Mouse (Mus musculus): ENCODE data around the gene Hmgn2. TPM values are rescaled to one million over a fixed set of nuclear protein-coding genes. Genes with fewer than 3 reads are reported as not detected.
"Not testable (repeated sequence)": the region's sequence is repeated elsewhere in the genome, so short reads cannot be mapped to it uniquely, and the experiment has no call there.

Gene Hmgn2
- polyA plus RNA-seq, 1 experiment from 2014 or later, result 3,644 TPM

GRCm38 (mm10) chr4:133940386-133941260 is 27.8 kb downstream of the Hmgn2 start:
- 91% methylated on average over 13 of the region's 13 CpGs for WGBS
- no peaks in the 10 kb centered on the region for H3K36me3 ChIP-seq (replicated peaks)
- no peak overlapping the region for H3K4me2 ChIP-seq
- H3K9ac ChIP-seq, result no peak overlapping the region
- H3K4me1 ChIP-seq, result no peaks in the 10 kb centered on the region
- H3K9me3 ChIP-seq, result no peaks in the 10 kb centered on the region
- H3K27me3 ChIP-seq, result no peaks in the 10 kb centered on the region
- H3K27ac ChIP-seq, result no peak overlapping the region
- no peak for ATAC-seq (ENCODE audit: low FRiP score)
- H3K4me3 ChIP-seq (replicated peaks), result no peak overlapping the region

GRCm38 (mm10) chr4:133938077-133938476 is 30.4 kb downstream of the Hmgn2 start:
- Histone ChIP-seq H3K9ac (no peak overlapping the region), H3K9me3 (no peaks in the 10 kb centered on the region), H3K4me1 (no peaks in the 10 kb centered on the region), H3K36me3 (replicated peaks) (no peaks in the 10 kb centered on the region), H3K27ac (no peak overlapping the region), H3K4me3 (replicated peaks) (no peak overlapping the region), H3K4me2 (no peak overlapping the region), H3K27me3 (no peaks in the 10 kb centered on the region)
- 69% methylated on average over 2 of the region's 2 CpGs for WGBS
- no peak for ATAC-seq (ENCODE audit: low FRiP score)

GRCm38 (mm10) chr4:133931785-133932184 is 36.7 kb downstream of the Hmgn2 start:
- ATAC-seq (ENCODE audit: low FRiP score), result no peak
- Histone ChIP-seq H3K27ac (no peak overlapping the region), H3K4me3 (replicated peaks) (no peak overlapping the region), H3K9ac (no peak overlapping the region), H3K4me2 (no peak overlapping the region), H3K36me3 (replicated peaks) (no peaks in the 10 kb centered on the region), H3K27me3 (no peaks in the 10 kb centered on the region), H3K9me3 (no peaks in the 10 kb centered on the region), H3K4me1 (peaks cover 3% of the 10 kb centered on the region; the same call in 1 of the 2 replicates)
- 74% methylated on average over 3 of the region's 3 CpGs for WGBS

GRCm38 (mm10) chr4:133931349-133931748 is 37.1 kb downstream of the Hmgn2 start:
- no peak overlapping the region for H3K4me3 ChIP-seq (replicated peaks)
- no peak overlapping the region for H3K9ac ChIP-seq
- H3K27ac ChIP-seq, result no peak overlapping the region
- 14% methylated on average over 10 of the region's 10 CpGs for WGBS
- H3K27me3 ChIP-seq, result no peaks in the 10 kb centered on the region
- ATAC-seq (ENCODE audit: low FRiP score), result no peak
- no peaks in the 10 kb centered on the region for H3K9me3 ChIP-seq
- peaks cover 3% of the 10 kb centered on the region; the same call in 1 of the 2 replicates for H3K4me1 ChIP-seq
- no peak overlapping the region for H3K4me2 ChIP-seq
- no peaks in the 10 kb centered on the region for H3K36me3 ChIP-seq (replicated peaks)

- Histone ChIP-seq H3K36me3 (replicated peaks) (no peaks in the 10 kb centered on the region), H3K4me3 (replicated peaks) (no peak overlapping the region), H3K9me3 (no peaks in the 10 kb centered on the region), H3K4me1 (peaks cover 3% of the 10 kb centered on the region; the same call in 1 of the 2 replicates), H3K27ac (no peak overlapping the region), H3K9ac (no peak overlapping the region), H3K4me2 (no peak overlapping the region), H3K27me3 (no peaks in the 10 kb centered on the region)
- ATAC-seq (ENCODE audit: low FRiP score), result no peak
- WGBS, result 57% methylated on average over 7 of the region's 7 CpGs
Measured at GRCm38 (mm10) chr4:133929278-133929670, 39.2 kb downstream of the Hmgn2 start.

GRCm38 (mm10) chr4:133928576-133929277 is 39.7 kb downstream of the Hmgn2 start:
- no peak overlapping the region for H3K27ac ChIP-seq
- H3K4me1 ChIP-seq, result peaks cover 3% of the 10 kb centered on the region; the same call in 1 of the 2 replicates
- no peaks in the 10 kb centered on the region for H3K27me3 ChIP-seq
- H3K9ac ChIP-seq, result no peak overlapping the region
- H3K9me3 ChIP-seq, result no peaks in the 10 kb centered on the region
- H3K4me2 ChIP-seq, result no peak overlapping the region
- ATAC-seq (ENCODE audit: low FRiP score), result no peak
- WGBS, result 73% methylated on average over 15 of the region's 15 CpGs
- H3K36me3 ChIP-seq (replicated peaks), result no peaks in the 10 kb centered on the region
- H3K4me3 ChIP-seq (replicated peaks), result no peak overlapping the region

- H3K4me2 ChIP-seq, result no peak overlapping the region
- H3K27me3 ChIP-seq, result no peaks in the 10 kb centered on the region
- H3K4me3 ChIP-seq (replicated peaks), result no peak overlapping the region
- no peak for ATAC-seq (ENCODE audit: low FRiP score)
- H3K4me1 ChIP-seq, result peaks cover 3% of the 10 kb centered on the region; the same call in 1 of the 2 replicates
- no peaks in the 10 kb centered on the region for H3K9me3 ChIP-seq
- WGBS, result 77% methylated on average over 4 of the region's 4 CpGs
- no peak overlapping the region for H3K27ac ChIP-seq
- H3K36me3 ChIP-seq (replicated peaks), result no peaks in the 10 kb centered on the region
- H3K9ac ChIP-seq, result no peak overlapping the region
Measured at GRCm38 (mm10) chr4:133925204-133925603, 43.2 kb downstream of the Hmgn2 start.

- H3K9ac ChIP-seq, result no peak overlapping the region
- H3K4me2 ChIP-seq, result no peak overlapping the region
- no peaks in the 10 kb centered on the region for H3K9me3 ChIP-seq
- no peaks in the 10 kb centered on the region for H3K27me3 ChIP-seq
- H3K36me3 ChIP-seq (replicated peaks), result no peaks in the 10 kb centered on the region
- ATAC-seq (ENCODE audit: low FRiP score), result no peak
- no peak overlapping the region for H3K4me3 ChIP-seq (replicated peaks)
- peaks cover 3% of the 10 kb centered on the region; the same call in 1 of the 2 replicates for H3K4me1 ChIP-seq
- no peak overlapping the region for H3K27ac ChIP-seq
- WGBS, result 94% methylated on average over 5 of the region's 5 CpGs
Measured at GRCm38 (mm10) chr4:133923743-133924142, 44.7 kb downstream of the Hmgn2 start.

- not testable (repeated sequence) for H3K27me3 ChIP-seq; ATAC-seq (ENCODE audit: low FRiP score)
Measured at GRCm38 (mm10) chr4:133918093-133918825, 50.2 kb downstream of the Hmgn2 start.

More at GRCm38 (mm10) chr4:133918093-133918825, 50.2 kb downstream of the Hmgn2 start:
- not testable (repeated sequence) for H3K9me3 ChIP-seq; H3K4me1 ChIP-seq; H3K36me3 ChIP-seq (replicated peaks); H3K4me3 ChIP-seq (replicated peaks); H3K9ac ChIP-seq; H3K27ac ChIP-seq; H3K4me2 ChIP-seq
- WGBS, result 88% methylated on average over 21 of the region's 23 CpGs

Other genes starting within 250 kb of the Hmgn2 start
- 50.4 and 51.5 TPM in 2 replicates for gene Arid1a, start 211.9 kb downstream of the Hmgn2 start, polyA plus RNA-seq (2016; fragmentation: Nextera tagmentation; extraction: Ambion mirVana)
- 22.6 and 26.0 TPM in 2 replicates for gene Rps6ka1, start 80.9 kb downstream of the Hmgn2 start, polyA plus RNA-seq (2016; fragmentation: Nextera tagmentation; extraction: Ambion mirVana)
- gene Dhdds, start 32.3 kb upstream of the Hmgn2 start, polyA plus RNA-seq (2016; fragmentation: Nextera tagmentation; extraction: Ambion mirVana), result 45.5 and 48.6 TPM in 2 replicates
- 0.92 and 1.5 TPM in 2 replicates for gene Lin28a, start 50.2 kb upstream of the Hmgn2 start, polyA plus RNA-seq (2016; fragmentation: Nextera tagmentation; extraction: Ambion mirVana)
- not detected in 2 replicates for gene Zfp683, start 85.2 kb upstream of the Hmgn2 start, polyA plus RNA-seq (2016; fragmentation: Nextera tagmentation; extraction: Ambion mirVana)
- 0.62 and 0.96 TPM in 2 replicates for gene Crybg2, start 92.2 kb upstream of the Hmgn2 start, polyA plus RNA-seq (2016; fragmentation: Nextera tagmentation; extraction: Ambion mirVana)
- 3.8 and 3.9 TPM in 2 replicates for gene Cd52, start 126.4 kb upstream of the Hmgn2 start, polyA plus RNA-seq (2016; fragmentation: Nextera tagmentation; extraction: Ambion mirVana)
- gene Ubxn11, start 133.9 kb upstream of the Hmgn2 start, polyA plus RNA-seq (2016; fragmentation: Nextera tagmentation; extraction: Ambion mirVana), result 5.8 and 7.9 TPM in 2 replicates
- gene Sh3bgrl3, start 160.1 kb upstream of the Hmgn2 start, polyA plus RNA-seq (2016; fragmentation: Nextera tagmentation; extraction: Ambion mirVana), result 257 and 272 TPM in 2 replicates
- 30.5 and 32.3 TPM in 2 replicates for gene Cep85, start 218.5 kb upstream of the Hmgn2 start, polyA plus RNA-seq (2016; fragmentation: Nextera tagmentation; extraction: Ambion mirVana)
- gene Gm7534, start 234.4 kb upstream of the Hmgn2 start, polyA plus RNA-seq (2016; fragmentation: Nextera tagmentation; extraction: Ambion mirVana), result not detected in 2 replicates